Mouse (Mus musculus): ENCODE results near the gene Plekho2.

DNA sequence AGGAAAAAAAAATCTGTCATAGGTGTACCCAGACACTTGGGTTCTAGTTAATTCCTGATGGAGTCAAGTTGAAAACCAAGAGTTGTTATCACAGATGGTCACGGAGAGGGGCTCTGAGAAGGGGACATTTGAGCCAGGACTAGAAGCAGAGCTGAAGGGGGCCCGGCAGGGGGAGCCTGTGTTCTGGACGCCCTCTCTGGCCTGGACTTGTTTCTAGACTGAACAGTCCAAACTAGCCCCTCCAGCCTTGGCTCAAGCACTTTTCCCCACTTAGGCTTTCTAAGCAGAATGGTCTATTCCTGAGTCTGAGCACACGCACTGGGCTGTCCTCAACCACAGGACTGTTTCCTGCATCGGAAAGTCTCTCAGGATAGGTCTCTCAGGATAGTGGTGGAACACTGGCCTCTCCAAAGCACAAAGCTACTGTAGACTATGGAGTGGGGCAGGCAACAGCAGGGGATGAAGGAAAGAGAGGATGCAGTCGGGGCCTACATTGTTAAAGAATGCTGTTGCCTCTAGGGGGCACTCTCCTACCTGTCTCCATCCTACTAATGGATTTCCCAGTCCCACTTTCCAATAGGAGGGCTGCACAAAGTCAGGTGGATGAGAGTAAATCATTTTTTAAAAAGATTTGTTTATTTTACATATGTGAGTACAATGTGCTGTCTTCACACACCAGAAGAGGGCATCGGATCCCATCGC, 23.7 kb upstream of the Plekho2 start:
- TF ChIP-seq POLR2AphosphoS2 (IDR thresholded peaks at IDR 0.05; ENCODE audit: insufficient read length, low read depth) (no peak), TCF3 (IDR thresholded peaks at IDR 0.05; ENCODE audit: insufficient read length, low read depth) (no peak), MYOG (IDR thresholded peaks at IDR 0.05; ENCODE audit: control insufficient read depth in 1 of 3, insufficient read depth in 1 of 3, insufficient read length in 2 of 3, low read depth in 2 of 3) (no peak), POLR2A (IDR thresholded peaks at IDR 0.05; ENCODE audit: insufficient read length, low read depth) (no peak)
